Mouse (Mus musculus): ENCODE measurements around the gene Olfr480.

Olfr480 gene

GRCm38 (mm10) chr7:108067246-108067645 is at the start of gene Olfr480:
Gene Olfr480, minus strand, starts transcription at chr7:108067346.
- no peak for DNase-seq (ENCODE audit: low spot score)

- no peak for DNase-seq (ENCODE audit: low spot score)
Measured at GRCm38 (mm10) chr7:108100549-108100948, 33.4 kb upstream of the Olfr480 start, which contains the start of gene Olfr483. Gene Olfr483, plus strand, starts transcription at chr7:108100849.

GRCm38 (mm10) chr7:108097486-108097885 is 30.3 kb upstream of the Olfr480 start, which contains the start of gene Olfr482:
Gene Olfr482, minus strand, starts transcription at chr7:108097586.
- no peak for DNase-seq (ENCODE audit: low spot score)

GRCm38 (mm10) chr7:108079555-108079954 is 12.4 kb upstream of the Olfr480 start, which contains the start of gene Olfr481:
Gene Olfr481, plus strand, starts transcription at chr7:108079855.
- no peak for DNase-seq (ENCODE audit: low spot score)

- no peak for DNase-seq (ENCODE audit: low spot score)
Measured at GRCm38 (mm10) chr7:108050393-108050792, 16.8 kb downstream of the Olfr480 start, which contains the start of gene Olfr479. Gene Olfr479, plus strand, starts transcription at chr7:108050693.

- DNase-seq (ENCODE audit: low spot score) = no peak
Measured at GRCm38 (mm10) chr7:108033889-108034288, 33.3 kb downstream of the Olfr480 start, which contains the start of gene Olfr478. Gene Olfr478, minus strand, starts transcription at chr7:108033989.

Measured in left cerebral cortex, adult 11 months (tissue).